Mouse (Mus musculus) heart, adult 2 months (tissue): ENCODE measurements around the gene Ccdc130.

Source experiments
- CTCF ChIP-seq: fragments of 200-600 bp; IDR thresholded peaks from 2 replicates; pipeline ENCODE4 v1.8.1; 2022; ENCODE audit warnings: antibody characterized with exemption, mild to moderate bottlenecking, moderate library complexity
- POLR2A ChIP-seq: fragments of 200-500 bp; IDR thresholded peaks from 2 replicates; pipeline ENCODE4 v1.6.1; 2011; ENCODE audit warnings: mild to moderate bottlenecking, low read depth, low read length, control low read depth; ENCODE audit not compliant: insufficient read depth

DNA sequence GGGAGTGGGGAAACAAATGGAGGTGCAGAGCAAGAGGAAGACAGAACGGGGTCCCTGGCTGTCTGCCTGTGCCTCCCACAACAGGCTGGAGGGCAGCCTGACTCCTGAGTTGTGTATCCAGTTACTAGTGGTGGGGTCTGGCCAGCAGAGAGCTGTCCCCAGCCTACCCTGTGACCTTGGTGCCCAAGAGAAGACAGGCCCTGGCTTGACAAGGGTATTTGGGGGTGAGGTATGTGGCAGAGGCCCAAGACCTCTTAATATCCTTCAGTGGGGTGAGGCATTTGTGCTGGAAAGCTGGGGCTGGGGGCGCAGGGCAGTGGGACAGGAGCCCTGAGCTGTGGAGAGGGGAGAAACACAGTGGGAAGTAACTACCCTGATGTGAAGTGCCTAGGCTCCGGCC, 59.0 kb downstream of the Ccdc130 start:
- no peak for TF ChIP-seq POLR2A
- no peak for TF ChIP-seq CTCF
